ENCODE assay signal across 8 mouse cellular contexts in the genomic region with DNA sequence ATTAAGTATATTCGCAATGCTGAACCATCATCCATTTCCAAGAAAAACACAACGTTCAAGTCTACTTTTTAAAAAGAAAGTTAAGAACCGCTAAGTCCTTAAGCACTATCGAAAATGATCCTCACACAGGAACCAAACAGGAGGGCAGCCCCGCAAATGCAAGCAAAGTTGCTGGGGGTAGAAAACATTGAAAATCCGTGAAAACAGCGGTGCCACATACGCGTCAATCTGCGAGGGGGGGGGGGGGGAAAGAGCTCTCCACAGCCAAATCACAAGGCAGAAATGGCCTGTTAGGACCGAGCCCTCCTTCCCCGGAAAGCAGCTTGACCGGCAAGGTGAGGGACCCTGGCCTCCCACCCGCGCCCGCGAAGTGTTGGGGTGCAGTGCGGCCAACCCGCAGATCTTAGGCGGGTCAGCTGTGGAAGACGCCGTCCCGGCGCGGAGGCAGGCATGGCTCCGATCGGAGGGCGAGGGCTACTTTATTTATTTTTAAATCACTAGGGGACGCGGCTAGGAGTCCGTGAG. TPM values are rescaled to one million over a fixed set of nuclear protein-coding genes. Genes with fewer than 3 reads are reported as not detected.
DNase-seq lines count a peak whose midpoint lies in the region; ATAC-seq and TF ChIP-seq lines count a peak whose summit lies in the region.

No protein-coding gene starts in this region.

- 2% methylated on average over 31 of the region's 31 CpGs for WGBS in lung, embryonic 14.5 days
- WGBS in embryonic facial prominence, embryonic 15.5 days, result 1% methylated on average over 31 of the region's 31 CpGs
- WGBS in limb, embryonic 12.5 days, result 2% methylated on average over 31 of the region's 31 CpGs
- WGBS in neural tube, embryonic 15.5 days, result 1% methylated on average over 31 of the region's 31 CpGs

- no peaks in the 10 kb centered on the region for H3K27me3 ChIP-seq in lung, embryonic 14.5 days (ENCODE audit: insufficient read depth, low read length)
- H3K27me3 ChIP-seq in embryonic facial prominence, embryonic 15.5 days, result no peaks in the 10 kb centered on the region
- no peaks in the 10 kb centered on the region for H3K27me3 ChIP-seq in limb, embryonic 12.5 days
- 0 out of 2 replicates have a peak, but pooled peaks cover 3% of the 10 kb centered on the region for H3K27me3 ChIP-seq in neural tube, embryonic 15.5 days (replicated peaks)

- TF ChIP-seq CTCF in lung, embryonic 14.5 days (IDR thresholded peaks at IDR 0.05; ENCODE audit: low read depth), result no peak

- peak; percentile 47 for DNase-seq in lung, embryonic 14.5 days
- DNase-seq in lung, postnatal 36 days, result no peak
- no peak for DNase-seq in thymus, postnatal 10 days (ENCODE audit: low spot score in 2 of 2)
- DNase-seq in kidney, postnatal 36 days, result no peak

- no peaks in the 10 kb centered on the region for H3K9me3 ChIP-seq in lung, embryonic 14.5 days (ENCODE audit: low read depth, low read length)
- H3K9me3 ChIP-seq in embryonic facial prominence, embryonic 15.5 days (replicated peaks), result no peaks in the 10 kb centered on the region
- H3K9me3 ChIP-seq in limb, embryonic 12.5 days, result no peaks in the 10 kb centered on the region
- H3K9me3 ChIP-seq in neural tube, embryonic 15.5 days (replicated peaks), result no peaks in the 10 kb centered on the region

- H3K4me1 ChIP-seq in lung, embryonic 14.5 days (ENCODE audit: insufficient read depth), result no peaks in the 10 kb centered on the region; the same call in 1 of the 2 replicates
- peaks cover 5% of the 10 kb centered on the region for H3K4me1 ChIP-seq in embryonic facial prominence, embryonic 15.5 days
- H3K4me1 ChIP-seq in limb, embryonic 12.5 days (replicated peaks), result peaks cover 15% of the 10 kb centered on the region
- peaks cover 10% of the 10 kb centered on the region for H3K4me1 ChIP-seq in neural tube, embryonic 15.5 days

- peak overlapping the region; percentile 93 for H3K9ac ChIP-seq in lung, embryonic 14.5 days
- H3K9ac ChIP-seq in embryonic facial prominence, embryonic 15.5 days, result peak overlapping the region; percentile 77
- H3K9ac ChIP-seq in limb, embryonic 12.5 days (replicated peaks), result peak overlapping the region; percentile 87
- peak overlapping the region; percentile 56 for H3K9ac ChIP-seq in neural tube, embryonic 15.5 days (replicated peaks)

- peak overlapping the region; percentile 89 for H3K4me2 ChIP-seq in lung, embryonic 14.5 days
- H3K4me2 ChIP-seq in embryonic facial prominence, embryonic 15.5 days (replicated peaks), result peak overlapping the region; percentile 96
- H3K4me2 ChIP-seq in limb, embryonic 12.5 days, result peak overlapping the region; percentile 82
- peak overlapping the region; percentile 99 for H3K4me2 ChIP-seq in neural tube, embryonic 15.5 days

- peaks cover 25% of the 10 kb centered on the region for H3K36me3 ChIP-seq in lung, embryonic 14.5 days (ENCODE audit: insufficient read depth)
- peaks cover 3% of the 10 kb centered on the region; the same call in 1 of the 2 replicates for H3K36me3 ChIP-seq in embryonic facial prominence, embryonic 15.5 days
- peaks cover 18% of the 10 kb centered on the region for H3K36me3 ChIP-seq in limb, embryonic 12.5 days
- no peaks in the 10 kb centered on the region for H3K36me3 ChIP-seq in neural tube, embryonic 15.5 days

- peak overlapping the region; percentile 93 for H3K4me3 ChIP-seq in lung, embryonic 14.5 days (ENCODE audit: low read depth, low read length)
- peak overlapping the region; percentile 82 for H3K4me3 ChIP-seq in embryonic facial prominence, embryonic 15.5 days (replicated peaks)
- peak overlapping the region; percentile 84 for H3K4me3 ChIP-seq in limb, embryonic 12.5 days (replicated peaks)
- H3K4me3 ChIP-seq in neural tube, embryonic 15.5 days (replicated peaks), result peak overlapping the region; percentile 82

- peak overlapping the region; percentile 96 for H3K27ac ChIP-seq in lung, embryonic 14.5 days (ENCODE audit: low read depth)
- peak overlapping the region; percentile 84 for H3K27ac ChIP-seq in embryonic facial prominence, embryonic 15.5 days (replicated peaks)
- H3K27ac ChIP-seq in limb, embryonic 12.5 days, result peak overlapping the region; percentile 100
- H3K27ac ChIP-seq in neural tube, embryonic 15.5 days (replicated peaks), result peak overlapping the region; percentile 66

- ATAC-seq in lung, embryonic 14.5 days (ENCODE audit: insufficient read depth), result no peak; the same call in 1 of the 2 replicates
- no peak for ATAC-seq in embryonic facial prominence, embryonic 15.5 days (ENCODE audit: insufficient number of reproducible peaks, low FRiP score, low TSS enrichment, low read depth)
- ATAC-seq in limb, embryonic 12.5 days (ENCODE audit: insufficient number of reproducible peaks, insufficient read depth, low FRiP score, low TSS enrichment, low read depth), result 0 out of 2 replicates have a peak, but pooled peaks have one; percentile 1
- no peak for ATAC-seq in neural tube, embryonic 15.5 days (ENCODE audit: low FRiP score)
- no peak for ATAC-seq in monocyte, adult 5-6 weeks (replicated peaks; ENCODE audit: insufficient number of reproducible peaks, low FRiP score, low TSS enrichment, poor library complexity, severe bottlenecking)

RNA-seq across cellular contexts. Expression of a gene that starts 0.9 kb away (rescaled TPM):
- 500 and 503 TPM in 2 replicates for polyA plus RNA-seq in lung, embryonic 14.5 days (2014; fragmentation: Nextera tagmentation; extraction: Ambion mirVana)
- polyA plus RNA-seq in embryonic facial prominence, embryonic 15.5 days (2015; fragmentation: Nextera tagmentation; extraction: Ambion mirVana), result 277 and 280 TPM in 2 replicates
- 584 and 630 TPM in 2 replicates for polyA plus RNA-seq in limb, embryonic 12.5 days (2016; fragmentation: Nextera tagmentation; extraction: Ambion mirVana)
- polyA plus RNA-seq in neural tube, embryonic 15.5 days (2015; fragmentation: Nextera tagmentation; extraction: Ambion mirVana), result 41.8 and 135 TPM in 2 replicates
- total RNA-seq in monocyte, adult 5-6 weeks (2017), result 134 to 175 TPM (median 154 TPM) in 3 replicates

RNA-seq across cellular contexts. Expression of a gene that starts 23.2 kb away (rescaled TPM):
- polyA plus RNA-seq in lung, embryonic 14.5 days (2014; fragmentation: Nextera tagmentation; extraction: Ambion mirVana), result 39.3 and 47.4 TPM in 2 replicates
- 31.4 and 36.0 TPM in 2 replicates for polyA plus RNA-seq in embryonic facial prominence, embryonic 15.5 days (2015; fragmentation: Nextera tagmentation; extraction: Ambion mirVana)
- polyA plus RNA-seq in limb, embryonic 12.5 days (2016; fragmentation: Nextera tagmentation; extraction: Ambion mirVana), result 79.7 and 87.7 TPM in 2 replicates
- polyA plus RNA-seq in neural tube, embryonic 15.5 days (2015; fragmentation: Nextera tagmentation; extraction: Ambion mirVana), result 25.0 and 26.2 TPM in 2 replicates
- 66.6 to 145 TPM (median 139 TPM) in 3 replicates for total RNA-seq in monocyte, adult 5-6 weeks (2017)

RNA-seq across cellular contexts. Expression of a gene that starts 55.1 kb away (rescaled TPM):
- polyA plus RNA-seq in lung, embryonic 14.5 days (2014; fragmentation: Nextera tagmentation; extraction: Ambion mirVana), result 0.46 and 0.95 TPM in 2 replicates
- polyA plus RNA-seq in embryonic facial prominence, embryonic 15.5 days (2015; fragmentation: Nextera tagmentation; extraction: Ambion mirVana), result 5.3 and 8.4 TPM in 2 replicates
- polyA plus RNA-seq in limb, embryonic 12.5 days (2016; fragmentation: Nextera tagmentation; extraction: Ambion mirVana), result 3.9 and 4.4 TPM in 2 replicates
- 12.5 and 13.0 TPM in 2 replicates for polyA plus RNA-seq in neural tube, embryonic 15.5 days (2015; fragmentation: Nextera tagmentation; extraction: Ambion mirVana)
- total RNA-seq in monocyte, adult 5-6 weeks (2017), result not detected in 3 replicates
